Mouse (Mus musculus) gastrocnemius, postnatal 4 days (tissue): ENCODE data around the gene Vmn1r121. TPM values are rescaled to one million over a fixed set of nuclear protein-coding genes. Genes with fewer than 3 reads are reported as not detected.
"Not testable (repeated sequence)": the region's sequence is repeated elsewhere in the genome, so short reads cannot be mapped to it uniquely, and the experiment has no call there.

Source experiments
- DNase-seq, 2 experiments: peaks; one replicate each; pipeline ENCODE4 v3.0.0; 2021 to 2022; ENCODE audit warnings: low spot score in 2 of 2, mixed read lengths in 2 of 2
- long read RNA-seq, 2 experiments: library from polyadenylated mRNA; stranded (forward); transcript quantifications; one replicate each; pipeline ENCODE4 v2.0.0; 2021
- total RNA-seq, 2 experiments: library from RNA; stranded (reverse); gene quantifications; 2 replicates each; pipeline ENCODE4 v1.2.3; 2021

The Vmn1r121 gene
- total RNA-seq, result not detected
- long read RNA-seq, experiment 1, result 0 reads
- long read RNA-seq, experiment 2, result 0 reads

DNA sequence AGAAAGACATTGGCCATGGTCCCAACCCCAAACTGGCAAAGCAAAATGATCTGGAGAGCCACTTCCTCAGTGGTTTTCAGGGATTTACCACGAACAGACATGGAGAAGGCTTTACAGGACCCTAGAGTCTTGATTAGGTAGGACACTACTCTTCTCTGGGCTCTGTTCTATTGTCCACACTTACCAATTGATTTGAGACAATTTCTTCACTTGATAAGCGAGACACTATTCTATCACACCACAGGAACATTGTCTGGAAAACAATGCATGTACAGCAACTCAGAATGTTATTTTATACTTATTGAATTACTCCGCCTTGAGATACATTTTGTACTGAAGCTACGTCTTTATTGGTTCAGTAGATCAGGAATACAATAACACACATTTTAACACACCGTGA is at the start of gene Vmn1r121:
TSS of gene Vmn1r121 (minus strand) at position 101 of the 400 bp plus-strand sequence.
- not testable (repeated sequence) for DNase-seq

DNA sequence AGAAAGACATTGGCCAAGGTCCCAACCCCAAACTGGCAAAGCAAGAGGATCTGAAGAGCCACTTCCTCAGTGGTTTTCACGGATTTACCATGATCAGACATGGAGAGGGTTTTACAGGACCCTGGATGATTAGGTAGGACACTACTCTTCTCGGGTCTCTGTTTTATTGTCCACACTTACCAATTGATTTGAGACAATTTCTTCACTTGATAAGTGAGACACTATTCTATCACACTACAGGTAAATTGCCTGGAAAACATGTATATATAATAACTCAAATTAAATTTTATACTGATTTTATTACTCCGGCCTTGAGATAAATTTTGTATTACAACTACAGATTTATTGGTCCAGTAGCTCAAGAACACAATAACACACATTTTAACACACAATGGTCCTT is 35.7 kb upstream of the Vmn1r121 start, which contains the start of gene Vmn1r122:
TSS of gene Vmn1r122 (minus strand) at position 101 of the 400 bp plus-strand sequence.
- not testable (repeated sequence) for DNase-seq

DNA sequence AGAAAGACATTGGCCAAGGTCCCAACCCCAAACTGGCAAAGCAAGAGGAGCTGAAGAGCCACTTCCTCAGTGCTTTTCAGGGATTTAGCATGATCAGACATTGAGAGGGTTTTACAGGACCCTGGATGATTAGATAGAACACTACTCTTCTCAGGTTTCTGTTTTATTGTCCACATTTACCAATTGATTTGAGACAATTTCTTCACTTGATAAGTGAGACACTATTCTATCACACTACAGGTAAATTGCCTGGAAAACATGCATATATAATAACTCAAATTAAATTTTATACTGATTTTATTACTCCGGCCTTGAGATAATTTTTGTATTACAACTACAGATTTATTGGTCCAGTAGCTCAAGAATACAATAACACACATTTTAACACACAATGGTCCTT is 44.6 kb downstream of the Vmn1r121 start, which contains the start of gene Vmn1r120:
TSS of gene Vmn1r120 (minus strand) at position 101 of the 400 bp plus-strand sequence.
- not testable (repeated sequence) for DNase-seq

Other genes starting within 250 kb of the Vmn1r121 start
- not detected for gene Vmn1r116, start 226.3 kb downstream of the Vmn1r121 start, total RNA-seq
- not detected for gene Vmn1r117, start 214.4 kb downstream of the Vmn1r121 start, total RNA-seq
- gene Vmn1r118, start 186.2 kb downstream of the Vmn1r121 start, total RNA-seq, result not detected
- gene Vmn1r119, start 86.1 kb downstream of the Vmn1r121 start, total RNA-seq, result not detected
- not detected for gene Vmn1r120, start 44.7 kb downstream of the Vmn1r121 start, total RNA-seq
- gene Vmn1r122, start 35.6 kb upstream of the Vmn1r121 start, total RNA-seq, result not detected
- not detected for gene Vmn1r123, start 63.7 kb upstream of the Vmn1r121 start, total RNA-seq
- not detected for gene Gm5157, start 91.9 kb upstream of the Vmn1r121 start, total RNA-seq
- gene Vmn1r124, start 162.1 kb upstream of the Vmn1r121 start, total RNA-seq, result not detected
- not detected for gene Vmn1r125, start 173.7 kb upstream of the Vmn1r121 start, total RNA-seq
- not detected for gene Vmn1r126, start 203.0 kb upstream of the Vmn1r121 start, total RNA-seq
- gene Vmn1r127, start 221.3 kb upstream of the Vmn1r121 start, total RNA-seq, result not detected